Mouse (Mus musculus): ENCODE measurements around the gene B3gat3. TPM values are rescaled to one million over a fixed set of nuclear protein-coding genes. Genes with fewer than 3 reads are reported as not detected.
A peak's percentile ranks its signal among the peaks of the same experiment; 100 is the strongest.
"Not testable (repeated sequence)": the region's sequence is repeated elsewhere in the genome, so short reads cannot be mapped to it uniquely, and the experiment has no call there.

Gene B3gat3
- total RNA-seq, 1 experiment from 2014 or later, result 50.2 TPM

DNA sequence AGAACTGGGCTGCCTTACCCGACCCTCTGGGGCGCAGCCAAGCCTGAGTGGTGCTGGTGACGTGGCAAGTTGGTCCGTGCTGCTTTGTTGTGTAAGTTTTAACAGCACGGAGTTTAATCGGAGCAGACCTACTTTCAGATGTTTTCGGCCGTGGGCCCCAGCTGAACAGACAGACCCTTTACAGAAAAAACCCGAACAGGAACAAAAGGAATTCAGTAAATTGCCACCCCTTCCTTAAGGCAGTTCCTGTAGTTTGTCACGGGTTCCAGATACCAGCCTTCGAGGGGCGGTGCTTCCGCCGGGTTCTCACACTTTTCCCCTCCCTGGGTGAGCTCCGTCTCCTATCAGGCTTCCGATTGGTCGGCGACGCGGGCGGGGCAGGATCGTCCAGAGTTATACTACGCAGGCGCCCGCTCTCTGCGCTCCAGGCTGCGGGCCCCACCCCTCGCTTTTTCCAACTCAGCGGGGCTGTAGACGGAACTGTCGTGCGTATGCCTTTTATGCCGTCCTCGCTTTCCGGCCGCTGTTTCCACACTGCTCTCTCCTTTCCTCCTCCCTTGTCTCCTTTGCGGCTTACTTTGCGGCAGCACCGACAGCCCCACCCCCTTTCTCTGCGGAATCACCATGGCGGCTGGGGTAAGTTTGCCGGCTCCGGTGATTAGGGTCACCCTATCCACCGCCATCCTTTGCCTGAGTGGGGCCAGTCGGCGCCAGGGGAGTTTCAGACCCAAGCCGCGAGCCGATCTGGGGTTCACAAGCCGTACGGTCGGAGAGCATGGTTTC lies 46.6 kb downstream of the B3gat3 start, which contains the start of gene Eef1g:
Gene Eef1g (plus strand): TSS at position 452 of the 783 bp plus-strand sequence.
- ATAC-seq (replicated peaks; ENCODE audit: insufficient number of reproducible peaks, low FRiP score, low TSS enrichment, poor library complexity, severe bottlenecking), result peak; percentile 90

DNA sequence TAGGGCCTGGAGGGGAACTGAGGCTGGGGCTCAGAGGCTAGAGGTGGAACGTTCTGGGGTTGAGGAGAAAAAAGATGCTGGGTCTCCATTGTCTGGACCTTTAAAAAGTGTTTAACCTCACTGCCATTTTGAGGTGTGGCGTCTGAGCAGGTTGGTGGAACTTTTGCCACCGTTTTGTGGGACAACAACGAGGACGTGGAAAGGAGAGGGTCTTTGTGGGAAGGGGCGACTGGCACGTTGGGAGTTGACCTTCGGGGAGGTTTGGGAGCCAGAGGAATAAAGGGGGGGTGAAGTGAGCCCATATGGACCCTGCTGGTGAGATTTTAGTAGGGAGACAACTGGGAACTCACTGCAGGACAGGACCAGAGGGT lies 47.2 kb downstream of the B3gat3 start:
- ATAC-seq (replicated peaks; ENCODE audit: insufficient number of reproducible peaks, low FRiP score, low TSS enrichment, poor library complexity, severe bottlenecking), result no peak

GRCm38 (mm10) chr19:8967893-8968292 lies 47.7 kb downstream of the B3gat3 start:
- no peak for ATAC-seq (replicated peaks; ENCODE audit: insufficient number of reproducible peaks, low FRiP score, low TSS enrichment, poor library complexity, severe bottlenecking)

GRCm38 (mm10) chr19:8972491-8972890 lies 52.3 kb downstream of the B3gat3 start:
- ATAC-seq (replicated peaks; ENCODE audit: insufficient number of reproducible peaks, low FRiP score, low TSS enrichment, poor library complexity, severe bottlenecking), result not testable (repeated sequence)

DNA sequence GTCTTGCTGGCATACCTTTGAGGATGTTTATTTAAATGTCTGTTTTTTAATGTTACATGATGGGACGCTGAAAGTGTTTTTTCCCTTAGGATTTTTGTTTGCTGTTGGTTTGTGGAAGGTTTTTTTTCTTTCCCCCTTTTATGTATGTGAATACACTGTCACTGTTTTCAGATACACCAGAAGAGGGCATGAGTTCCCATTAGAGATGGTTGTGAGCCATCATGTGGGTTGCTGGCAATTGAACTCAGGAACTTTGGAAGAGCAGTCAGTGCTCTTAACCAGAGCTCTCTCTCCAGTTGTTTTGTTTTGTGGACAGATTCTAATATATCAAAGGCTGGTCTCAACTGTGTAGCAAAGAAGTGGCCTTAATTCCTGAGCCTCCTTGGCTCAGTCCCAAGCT lies 54.5 kb downstream of the B3gat3 start:
- ATAC-seq (replicated peaks; ENCODE audit: insufficient number of reproducible peaks, low FRiP score, low TSS enrichment, poor library complexity, severe bottlenecking), result no peak

- no peak for ATAC-seq (replicated peaks; ENCODE audit: insufficient number of reproducible peaks, low FRiP score, low TSS enrichment, poor library complexity, severe bottlenecking)
These were observed 55.3 kb downstream of the B3gat3 start for GRCm38 (mm10) chr19:8975491-8975890.

- ATAC-seq (replicated peaks; ENCODE audit: insufficient number of reproducible peaks, low FRiP score, low TSS enrichment, poor library complexity, severe bottlenecking), result peak; percentile 61
These were observed 56.4 kb downstream of the B3gat3 start for GRCm38 (mm10) chr19:8976535-8976934.

Other genes with a start within 250 kb of the B3gat3 start
- 61.4 to 198 TPM (median 77.3 TPM) in 3 replicates for gene Slc3a2, start 197.0 kb upstream of the B3gat3 start, total RNA-seq (2017)
- gene Wdr74, start 184.5 kb upstream of the B3gat3 start, total RNA-seq (2017), result 32.5 to 68.4 TPM (median 56.6 TPM) in 3 replicates
- gene 1700092M07Rik, start 179.7 kb upstream of the B3gat3 start, total RNA-seq (2017), result 1.9 to 2.8 TPM in 2 of 3 replicates, not detected in the other
- 105 to 173 TPM (median 138 TPM) in 3 replicates for gene Stx5a, start 179.0 kb upstream of the B3gat3 start, total RNA-seq (2017)
- 85.6 to 138 TPM (median 127 TPM) in 3 replicates for gene Nxf1, start 163.3 kb upstream of the B3gat3 start, total RNA-seq (2017)
- gene Tmem223, start 149.4 kb upstream of the B3gat3 start, total RNA-seq (2017), result 10.2 to 19.0 TPM (median 12.6 TPM) in 3 replicates
- gene Tmem179b, start 145.9 kb upstream of the B3gat3 start, total RNA-seq (2017), result 86.6 to 115 TPM (median 101 TPM) in 3 replicates
- 2.0 to 11.4 TPM (median 4.5 TPM) in 3 replicates for gene Taf6l, start 134.0 kb upstream of the B3gat3 start, total RNA-seq (2017)
- gene Polr2g, start 121.8 kb upstream of the B3gat3 start, total RNA-seq (2017), result 31.6 to 48.4 TPM (median 47.3 TPM) in 3 replicates
- gene Zbtb3, start 117.8 kb upstream of the B3gat3 start, total RNA-seq (2017), result 0.85 to 1.2 TPM (median 1.1 TPM) in 3 replicates
- gene Ttc9c, start 101.0 kb upstream of the B3gat3 start, total RNA-seq (2017), result 40.1 to 52.8 TPM (median 48.3 TPM) in 3 replicates
- gene Hnrnpul2, start 100.4 kb upstream of the B3gat3 start, total RNA-seq (2017), result 84.4 to 149 TPM (median 101 TPM) in 3 replicates
- gene AC129217.1, start 90.6 kb upstream of the B3gat3 start, total RNA-seq (2017), result 40.4 to 54.5 TPM (median 44.1 TPM) in 3 replicates
- gene Bscl2, start 82.9 kb upstream of the B3gat3 start, total RNA-seq (2017), result 25.1 to 34.8 TPM (median 30.9 TPM) in 3 replicates
- gene Gng3, start 81.2 kb upstream of the B3gat3 start, total RNA-seq (2017), result 0.39 to 0.64 TPM in 2 of 3 replicates, not detected in the other
- gene Lrrn4cl, start 69.6 kb upstream of the B3gat3 start, total RNA-seq (2017), result 0.10 to 0.78 TPM (median 0.32 TPM) in 3 replicates
- 200 to 274 TPM (median 220 TPM) in 3 replicates for gene Ubxn1, start 48.9 kb upstream of the B3gat3 start, total RNA-seq (2017)
- gene Uqcc3, start 39.5 kb upstream of the B3gat3 start, total RNA-seq (2017), result 45.0 to 55.1 TPM (median 54.5 TPM) in 3 replicates
- 18.1 to 52.5 TPM (median 21.3 TPM) in 3 replicates for gene Lbhd1, start 36.6 kb upstream of the B3gat3 start, total RNA-seq (2017)
- not detected in 3 replicates for gene Gm49403, start 36.4 kb upstream of the B3gat3 start, total RNA-seq (2017)
- gene 1810009A15Rik, start 31.5 kb upstream of the B3gat3 start, total RNA-seq (2017), result 62.5 to 90.9 TPM (median 65.3 TPM) in 3 replicates
- gene Gm49416, start 31.4 kb upstream of the B3gat3 start, total RNA-seq (2017), result not detected in 3 replicates
- gene Ints5, start 27.4 kb upstream of the B3gat3 start, total RNA-seq (2017), result 5.8 to 9.1 TPM (median 7.4 TPM) in 3 replicates
- gene Ganab, start 22.3 kb upstream of the B3gat3 start, total RNA-seq (2017), result 57.5 to 87.0 TPM (median 59.6 TPM) in 3 replicates
- 2.1 to 7.6 TPM (median 3.6 TPM) in 3 replicates for gene Rom1, start 9.0 kb downstream of the B3gat3 start, total RNA-seq (2017)
- gene Eml3, start 9.2 kb downstream of the B3gat3 start, total RNA-seq (2017), result 39.3 to 101 TPM (median 62.5 TPM) in 3 replicates
- 129 to 201 TPM (median 158 TPM) in 3 replicates for gene Mta2, start 21.5 kb downstream of the B3gat3 start, total RNA-seq (2017)
- gene Tut1, start 33.5 kb downstream of the B3gat3 start, total RNA-seq (2017), result 14.8 to 16.9 TPM (median 16.7 TPM) in 3 replicates
- 313 to 352 TPM (median 341 TPM) in 3 replicates for gene Eef1g, start 46.7 kb downstream of the B3gat3 start, total RNA-seq (2017)
- 408 to 1,020 TPM (median 414 TPM) in 3 replicates for gene Ahnak, start 68.9 kb downstream of the B3gat3 start, total RNA-seq (2017)
- gene Scgb1a1, start 167.6 kb downstream of the B3gat3 start, total RNA-seq (2017), result not detected in 3 replicates
- 6.1 to 14.4 TPM (median 7.8 TPM) in 3 replicates for gene Asrgl1, start 215.3 kb downstream of the B3gat3 start, total RNA-seq (2017)